Mouse (Mus musculus) heart, embryonic 10.5 days (tissue): Measurements from ENCODE around the gene Hist1h2af. TPM values are rescaled to one million over a fixed set of nuclear protein-coding genes. Genes with fewer than 3 reads are reported as not detected.
"Not testable (repeated sequence)": the region's sequence is repeated elsewhere in the genome, so short reads cannot be mapped to it uniquely, and the experiment has no call there.

Experiments used
- DNase-seq: peaks from one replicate; pipeline ENCODE4 v3.0.0-alpha.2; 2017; ENCODE audit warnings: low spot score
- H3K27ac ChIP-seq: fragments of 300-500 bp; sonication (generic); 2 replicates; pipeline ENCODE4 v1.5.1; 2016; ENCODE audit warnings: mild to moderate bottlenecking
- H3K27me3 ChIP-seq: fragments of 300-500 bp; sonication (generic); 2 replicates; pipeline ENCODE4 v1.6.1; 2016; ENCODE audit warnings: mild to moderate bottlenecking; ENCODE audit not compliant: poor library complexity, insufficient read depth, severe bottlenecking
- H3K36me3 ChIP-seq: fragments of 300-500 bp; sonication (generic); 2 replicates; pipeline ENCODE4 v1.6.1; 2016; ENCODE audit warnings: mild to moderate bottlenecking, moderate library complexity
- H3K4me1 ChIP-seq: fragments of 300-500 bp; sonication (generic); 2 replicates; pipeline ENCODE4 v1.6.1; 2016; ENCODE audit warnings: mild to moderate bottlenecking
- H3K4me3 ChIP-seq: fragments of 300-500 bp; sonication (generic); 2 replicates; pipeline ENCODE4 v1.5.1; 2016; ENCODE audit warnings: mild to moderate bottlenecking, moderate library complexity
- H3K9me3 ChIP-seq: fragments of 300-500 bp; sonication (generic); 2 replicates; pipeline ENCODE4 v1.6.1; 2016; ENCODE audit warnings: mild to moderate bottlenecking, moderate library complexity
- WGBS: fragments of 180-500 bp; shearing (Covaris S2); methylation state at CpG from one replicate; pipeline ENCODE4 v1.1.7; 2016; 5-methylcytosine and 5-hydroxymethylcytosine counted together
- polyA plus RNA-seq: library from polyadenylated mRNA; unstranded; fragments of >200 nt; fragmentation: Nextera tagmentation; extraction: Ambion mirVana; gene quantifications from 2 replicates; pipeline ENCODE4 v1.2.1, GENCODE M21; 2016

Gene Hist1h2af
- polyA plus RNA-seq, 1 experiment from 2014 or later, result 4.9 TPM

DNA sequence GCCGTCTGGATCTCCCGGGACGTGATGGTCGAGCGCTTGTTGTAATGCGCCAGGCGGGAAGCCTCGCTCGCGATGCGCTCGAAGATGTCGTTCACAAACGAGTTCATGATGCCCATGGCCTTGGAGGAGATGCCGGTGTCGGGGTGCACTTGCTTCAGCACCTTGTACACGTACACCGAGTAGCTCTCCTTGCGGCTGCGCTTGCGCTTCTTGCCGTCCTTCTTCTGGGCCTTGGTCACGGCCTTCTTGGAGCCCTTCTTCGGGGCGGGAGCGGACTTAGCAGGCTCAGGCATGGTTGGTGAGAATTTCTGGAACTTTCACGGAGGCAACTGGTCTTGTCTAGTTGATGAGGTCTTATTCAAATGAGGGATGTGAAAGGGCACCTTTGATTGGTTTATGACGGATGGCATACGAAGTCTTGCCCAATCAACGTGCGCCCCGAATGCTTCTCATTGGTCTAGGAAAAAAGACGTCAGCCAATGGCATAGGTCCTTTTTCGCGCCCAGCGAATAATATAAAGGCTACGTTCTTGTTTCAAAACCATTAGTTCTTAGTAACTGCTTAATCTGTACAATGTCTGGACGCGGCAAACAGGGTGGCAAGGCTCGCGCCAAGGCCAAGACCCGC, 40.3 kb downstream of the Hist1h2af start, which contains the start of the genes Hist1h2bf and Hist1h2ad:
TSS of gene Hist1h2bf (minus strand) at position 299 of the 627 bp plus-strand sequence.
TSS of gene Hist1h2ad (plus strand) at position 484 of the 627 bp plus-strand sequence.
- H3K27me3 ChIP-seq, H3K36me3 ChIP-seq, H3K9me3 ChIP-seq, H3K4me1 ChIP-seq: not testable (repeated sequence)
- peak within 1 kb of the TSS; percentile 59 for H3K4me3 ChIP-seq
- under 1% methylated on average over 42 of the region's 42 CpGs for WGBS
- peak; percentile 97 for DNase-seq
- peak within 1 kb of the TSS; percentile 87 for H3K27ac ChIP-seq

DNA sequence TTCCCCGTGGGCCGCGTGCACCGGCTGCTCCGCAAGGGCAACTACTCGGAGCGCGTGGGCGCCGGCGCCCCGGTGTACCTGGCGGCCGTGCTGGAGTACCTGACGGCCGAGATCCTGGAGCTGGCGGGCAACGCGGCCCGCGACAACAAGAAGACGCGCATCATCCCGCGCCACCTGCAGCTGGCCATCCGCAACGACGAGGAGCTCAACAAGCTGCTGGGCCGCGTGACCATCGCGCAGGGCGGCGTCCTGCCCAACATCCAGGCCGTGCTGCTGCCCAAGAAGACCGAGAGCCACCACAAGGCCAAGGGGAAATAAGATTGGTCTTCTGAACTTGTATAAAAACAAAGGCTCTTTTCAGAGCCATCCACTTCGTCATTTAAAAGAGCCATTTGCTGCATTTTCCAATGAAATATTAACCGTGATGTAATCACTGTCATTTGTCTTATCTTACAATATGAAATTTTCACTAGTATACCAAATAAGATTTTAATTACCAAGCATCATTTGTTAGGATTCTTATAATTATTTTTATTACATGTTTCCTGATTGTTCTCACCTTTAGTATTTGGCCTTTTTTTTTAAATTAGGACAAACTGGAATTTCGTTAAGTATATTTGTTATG, 41.0 kb downstream of the Hist1h2af start:
- H3K4me1 ChIP-seq, H3K27me3 ChIP-seq, DNase-seq, H3K9me3 ChIP-seq, H3K36me3 ChIP-seq: not testable (repeated sequence)
- under 1% methylated on average over 12 of the region's 39 CpGs for WGBS
- Histone ChIP-seq H3K27ac (peak overlapping the region; percentile 87), H3K4me3 (peak overlapping the region; percentile 59)

DNA sequence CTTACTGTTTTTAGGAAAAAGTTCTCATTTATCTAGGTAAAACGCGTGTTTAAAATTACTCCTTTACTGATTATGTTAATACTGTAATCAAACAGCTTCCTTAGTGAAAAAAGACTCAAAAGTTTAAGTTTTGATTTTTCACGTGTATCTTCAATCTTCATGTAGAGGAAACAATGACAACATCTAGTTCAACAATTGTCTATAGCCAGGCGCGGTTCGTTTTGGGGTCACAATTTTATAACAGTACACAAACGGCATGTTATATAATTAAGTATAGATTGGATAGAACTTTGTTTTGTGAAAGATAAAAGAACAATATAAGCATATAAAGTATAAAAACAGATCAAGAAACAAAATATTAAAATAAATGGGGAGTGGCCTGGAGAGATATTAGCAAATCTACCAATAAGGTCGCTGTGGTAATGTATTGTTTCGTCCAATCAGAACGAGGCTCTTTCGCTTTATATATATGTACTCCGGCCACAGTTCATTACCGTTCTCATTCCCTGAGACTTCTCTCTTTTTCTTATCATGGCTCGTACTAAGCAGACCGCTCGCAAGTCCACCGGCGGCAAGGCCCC, 41.7 kb downstream of the Hist1h2af start, which contains the start of gene Hist1h3d:
TSS of gene Hist1h3d (plus strand) at position 493 of the 581 bp plus-strand sequence.
- H3K27me3 ChIP-seq, result no peaks in the 10 kb centered on the region
- no peaks in the 10 kb centered on the region for H3K9me3 ChIP-seq
- peak within 1 kb of the TSS; percentile 90 for H3K27ac ChIP-seq
- DNase-seq, result no peak
- under 1% methylated on average over 18 of the region's 18 CpGs for WGBS
- H3K36me3 ChIP-seq, result no peaks in the 10 kb centered on the region
- peak within 1 kb of the TSS; percentile 59 for H3K4me3 ChIP-seq
- peaks cover 5% of the 10 kb centered on the region; the same call in 1 of the 2 replicates for H3K4me1 ChIP-seq

DNA sequence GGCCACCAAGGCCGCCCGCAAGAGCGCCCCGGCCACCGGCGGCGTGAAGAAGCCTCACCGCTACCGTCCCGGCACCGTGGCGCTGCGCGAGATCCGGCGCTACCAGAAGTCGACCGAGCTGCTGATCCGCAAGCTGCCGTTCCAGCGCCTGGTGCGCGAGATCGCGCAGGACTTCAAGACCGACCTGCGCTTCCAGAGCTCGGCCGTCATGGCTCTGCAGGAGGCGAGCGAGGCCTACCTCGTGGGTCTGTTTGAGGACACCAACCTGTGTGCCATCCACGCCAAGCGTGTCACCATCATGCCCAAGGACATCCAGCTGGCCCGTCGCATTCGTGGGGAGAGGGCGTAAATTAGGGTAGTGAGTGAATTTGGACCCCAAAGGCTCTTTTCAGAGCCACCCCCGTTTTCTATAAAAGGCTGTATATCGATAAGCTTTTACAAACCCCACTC, 42.2 kb downstream of the Hist1h2af start:
- H3K27me3 ChIP-seq, H3K36me3 ChIP-seq, H3K4me1 ChIP-seq, H3K9me3 ChIP-seq, DNase-seq: not testable (repeated sequence)
- under 1% methylated on average over 16 of the region's 40 CpGs for WGBS
- H3K4me3 ChIP-seq, result peak overlapping the region; percentile 59
- peak overlapping the region; percentile 90 for H3K27ac ChIP-seq

DNA sequence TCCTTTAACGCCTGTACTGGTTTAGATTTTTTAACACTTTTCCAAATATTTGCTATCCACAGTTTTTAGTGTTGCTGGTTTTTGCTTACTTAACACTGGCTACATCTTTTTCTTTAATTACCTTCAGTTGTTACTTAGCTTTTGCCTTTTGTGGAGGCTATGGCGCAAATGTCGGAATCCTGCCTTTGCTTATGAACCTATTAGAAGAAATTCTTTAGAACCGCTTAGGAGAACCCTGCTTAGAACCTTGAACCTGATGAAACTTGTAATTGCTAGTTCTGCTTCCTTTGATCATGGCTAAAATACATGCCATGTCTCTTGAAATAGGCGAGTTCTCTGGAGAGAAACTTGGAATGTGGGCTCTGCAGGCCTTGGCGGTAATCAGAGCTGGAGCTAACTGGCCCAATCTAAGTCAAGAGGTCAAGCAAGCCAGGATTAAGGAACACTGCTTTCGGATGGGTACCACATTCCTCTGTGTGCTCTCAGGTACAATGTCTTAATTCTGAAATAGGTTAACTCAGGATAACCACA, 42.7 kb downstream of the Hist1h2af start:
- H3K27ac ChIP-seq, result peak overlapping the region; percentile 90
- H3K27me3 ChIP-seq, result no peaks in the 10 kb centered on the region
- H3K9me3 ChIP-seq, result no peaks in the 10 kb centered on the region
- H3K4me3 ChIP-seq, result peak overlapping the region; percentile 59
- no peak for DNase-seq
- no peaks in the 10 kb centered on the region for H3K36me3 ChIP-seq
- peaks cover 5% of the 10 kb centered on the region; the same call in 1 of the 2 replicates for H3K4me1 ChIP-seq
- WGBS, result 9% methylated on average over 7 of the region's 7 CpGs

DNA sequence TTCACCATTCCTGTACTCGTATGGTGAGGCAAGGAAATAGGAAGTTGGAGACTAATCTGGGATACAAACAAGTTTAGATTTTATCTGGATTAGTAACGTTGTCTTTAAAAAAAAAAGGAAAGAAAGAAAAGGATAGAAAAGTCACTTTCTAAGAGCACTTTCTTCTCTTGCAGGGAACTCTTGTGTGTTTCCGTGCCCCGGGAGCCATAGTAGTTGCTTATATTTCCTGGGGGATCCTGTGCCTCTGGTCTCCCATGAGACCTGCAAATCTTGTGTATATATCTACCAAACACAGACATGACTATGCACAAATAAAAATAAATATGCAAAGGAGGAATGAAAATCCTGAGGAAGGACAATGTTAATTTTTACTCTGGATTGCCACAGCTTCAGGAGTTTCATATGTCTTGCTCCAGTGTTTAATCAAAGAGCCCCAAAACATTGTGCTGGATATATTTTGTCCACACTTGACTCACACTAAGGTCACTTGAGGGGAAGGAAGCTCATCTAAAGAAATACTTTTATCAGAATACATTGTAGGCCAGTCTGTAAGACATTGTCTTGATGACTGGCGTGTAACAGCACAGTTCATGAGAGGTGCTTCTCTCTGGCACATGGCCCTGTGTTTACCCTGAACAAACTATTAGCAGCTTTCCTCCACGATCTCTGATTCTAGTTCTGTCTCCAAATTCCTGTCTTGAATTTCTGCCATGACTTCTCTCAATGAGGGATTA, 43.4 kb downstream of the Hist1h2af start:
- H3K27me3 ChIP-seq, result no peaks in the 10 kb centered on the region

DNA sequence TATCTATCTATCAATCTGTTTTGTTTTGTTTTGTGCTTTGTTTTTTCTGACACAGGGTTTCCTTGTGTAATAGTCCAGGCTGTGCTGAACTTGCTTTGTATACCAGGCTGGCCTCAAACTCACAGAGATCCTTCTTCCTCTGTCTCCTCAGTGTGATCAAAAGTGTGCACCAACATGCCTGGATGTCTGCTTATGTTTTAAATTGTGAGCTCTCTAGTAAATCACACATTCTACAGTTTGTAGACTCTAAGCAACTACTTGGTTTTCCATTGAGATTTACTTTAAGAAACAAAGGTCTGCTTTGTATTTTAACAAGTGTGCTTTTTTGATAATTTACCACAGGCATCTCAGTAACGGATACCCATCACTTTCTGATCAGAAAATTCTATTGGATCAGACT, 44.1 kb downstream of the Hist1h2af start:
- Histone ChIP-seq H3K4me1 (peaks cover 11% of the 10 kb centered on the region; the same call in 1 of the 2 replicates), H3K27me3 (no peaks in the 10 kb centered on the region), H3K36me3 (no peaks in the 10 kb centered on the region), H3K9me3 (no peaks in the 10 kb centered on the region), H3K27ac (no peak overlapping the region), H3K4me3 (no peak overlapping the region)
- WGBS, result 94% methylated on average over 1 of the region's 1 CpGs
- no peak for DNase-seq

More for the DNA sequence above, 43.4 kb downstream of the Hist1h2af start:
- 57% methylated on average over 6 of the region's 6 CpGs for WGBS
- H3K36me3 ChIP-seq, result no peaks in the 10 kb centered on the region
- peaks cover 9% of the 10 kb centered on the region; the same call in 1 of the 2 replicates for H3K4me1 ChIP-seq
- H3K9me3 ChIP-seq, result no peaks in the 10 kb centered on the region
- peak overlapping the region; percentile 59 for H3K4me3 ChIP-seq
- DNase-seq, result no peak
- H3K27ac ChIP-seq, result peak overlapping the region; percentile 90

DNA sequence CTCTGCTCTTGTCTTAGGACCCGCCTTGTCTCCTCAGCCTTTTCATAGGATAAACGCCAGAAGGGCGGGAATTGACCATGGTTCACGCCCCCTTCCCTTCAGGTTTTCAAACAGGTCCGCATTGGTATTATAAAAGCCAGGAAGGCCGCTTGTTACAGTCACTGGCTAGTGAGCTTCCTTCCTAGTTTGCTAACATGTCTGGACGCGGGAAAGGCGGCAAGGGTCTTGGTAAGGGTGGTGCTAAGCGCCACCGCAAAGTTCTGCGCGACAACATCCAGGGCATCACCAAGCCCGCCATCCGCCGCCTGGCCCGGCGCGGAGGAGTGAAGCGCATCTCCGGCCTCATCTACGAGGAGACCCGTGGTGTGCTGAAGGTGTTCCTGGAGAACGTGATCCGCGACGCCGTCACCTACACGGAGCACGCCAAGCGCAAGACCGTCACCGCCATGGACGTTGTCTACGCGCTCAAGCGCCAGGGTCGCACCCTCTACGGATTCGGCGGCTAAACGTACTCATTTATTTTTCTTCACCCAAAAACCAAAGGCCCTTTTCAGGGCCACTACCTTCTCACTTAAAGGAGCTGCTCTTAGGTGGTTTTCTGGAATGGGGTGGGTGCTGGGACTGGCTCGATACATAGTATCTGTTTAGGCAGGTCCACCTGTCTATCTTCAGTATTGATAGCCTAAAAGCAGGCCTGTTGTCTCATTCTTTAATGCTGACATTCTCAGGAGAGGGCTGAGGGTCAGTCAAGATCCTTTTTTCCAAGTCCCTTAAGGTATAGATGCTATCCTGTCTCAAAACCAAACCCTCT, 47.9 kb downstream of the Hist1h2af start, which contains the start of gene Hist1h4d:
TSS of gene Hist1h4d (plus strand) at position 191 of the 811 bp plus-strand sequence.
- DNase-seq, result peak; percentile 98
- under 1% methylated on average over 43 of the region's 43 CpGs for WGBS

DNA sequence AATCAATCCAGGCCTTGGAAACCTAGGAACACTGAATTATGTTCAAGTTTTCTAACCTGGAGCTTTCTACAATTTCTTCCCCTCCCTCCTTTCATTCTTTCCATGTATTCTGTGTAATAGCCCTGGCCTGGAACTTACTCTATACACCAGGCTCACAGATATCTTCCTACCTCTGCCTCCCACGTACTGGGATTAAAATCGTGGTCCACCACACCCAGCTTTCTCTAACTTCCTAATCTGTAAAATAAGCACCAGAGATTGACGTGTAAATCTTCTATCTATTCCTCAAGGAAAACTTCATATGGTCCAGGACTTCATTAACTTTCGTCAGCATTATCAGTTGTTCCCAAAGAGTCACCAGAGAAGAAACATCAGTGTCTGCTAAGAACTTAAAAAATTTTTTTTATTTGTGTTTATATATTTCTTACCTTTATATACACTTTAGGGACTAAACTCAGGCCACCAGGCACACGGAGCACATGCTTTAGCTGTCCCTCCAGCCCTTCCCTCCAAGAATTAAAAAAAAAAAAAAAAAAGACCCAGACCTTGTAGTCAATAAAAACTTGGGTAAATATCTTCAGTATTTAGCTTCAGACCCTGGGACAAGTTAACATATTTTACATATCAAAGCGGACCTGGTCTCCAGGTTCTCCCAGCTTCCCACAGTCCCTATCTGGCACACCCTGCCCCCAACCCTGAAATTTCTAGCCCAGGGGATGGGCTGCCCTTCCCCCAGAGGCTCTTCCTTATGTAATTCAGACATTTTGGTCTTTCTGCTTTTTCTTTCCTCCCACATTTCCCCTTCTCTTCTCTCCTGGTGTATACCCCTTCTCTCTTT, 48.7 kb downstream of the Hist1h2af start:
- WGBS, result 10% methylated on average over 6 of the region's 6 CpGs

More for the DNA sequence above, 47.9 kb downstream of the Hist1h2af start, which contains the start of gene Hist1h4d:
- Histone ChIP-seq H3K27ac (peak within 1 kb of the TSS; percentile 78), H3K4me1 (peaks cover 12% of the 10 kb centered on the region), H3K36me3 (no peaks in the 10 kb centered on the region), H3K9me3 (no peaks in the 10 kb centered on the region), H3K27me3 (no peaks in the 10 kb centered on the region), H3K4me3 (peak within 1 kb of the TSS; percentile 58)

DNA sequence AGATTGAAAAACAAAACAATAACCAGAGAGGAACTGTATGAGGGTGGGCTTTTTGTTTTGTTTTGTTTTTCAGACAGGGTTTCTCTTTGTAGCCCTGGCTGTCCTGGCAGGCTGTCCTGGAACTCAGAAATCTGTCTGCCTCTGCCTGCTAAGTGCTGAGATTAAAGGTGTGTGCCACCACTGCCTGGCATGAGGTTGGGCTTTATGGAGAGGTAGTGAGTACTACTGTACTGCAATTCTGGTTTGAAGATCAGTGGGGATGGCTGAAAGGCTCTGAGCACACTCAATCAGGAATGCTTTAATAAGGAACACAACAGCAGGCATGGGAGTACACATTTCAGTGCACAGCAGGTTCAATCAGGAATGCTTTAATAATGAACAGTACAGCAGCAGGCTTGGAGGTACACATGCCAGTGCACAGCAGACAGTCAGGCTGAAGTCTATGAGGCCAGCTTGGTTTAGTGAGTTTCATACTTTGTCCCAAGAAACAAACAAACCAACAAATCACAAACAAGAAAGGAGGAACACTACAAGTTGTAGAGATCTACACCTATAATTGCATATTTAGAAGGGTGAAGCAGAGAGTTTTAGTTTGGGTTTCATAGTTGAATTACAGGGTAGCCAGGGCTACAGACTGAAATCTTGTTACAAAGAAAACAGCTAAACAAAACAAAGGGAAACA, 49.8 kb downstream of the Hist1h2af start:
- Histone ChIP-seq H3K27me3 (no peaks in the 10 kb centered on the region), H3K9me3 (no peaks in the 10 kb centered on the region), H3K36me3 (no peaks in the 10 kb centered on the region), H3K27ac (peak overlapping the region; percentile 81), H3K4me3 (no peak overlapping the region), H3K4me1 (peaks cover 17% of the 10 kb centered on the region)
- DNase-seq, result no peak

More for the DNA sequence above, 48.7 kb downstream of the Hist1h2af start:
- peak overlapping the region; percentile 58 for H3K4me3 ChIP-seq
- no peak for DNase-seq
- peak overlapping the region; percentile 81 for H3K27ac ChIP-seq
- H3K9me3 ChIP-seq, result no peaks in the 10 kb centered on the region
- H3K27me3 ChIP-seq, result no peaks in the 10 kb centered on the region
- H3K36me3 ChIP-seq, result no peaks in the 10 kb centered on the region
- H3K4me1 ChIP-seq, result peaks cover 17% of the 10 kb centered on the region
